Mouse (Mus musculus): ENCODE results near the gene Pcid2. TPM values are rescaled to one million over a fixed set of nuclear protein-coding genes. Genes with fewer than 3 reads are reported as not detected.

The Pcid2 gene
- polyA plus RNA-seq, 1 experiment from 2014 or later: 49.8 TPM

DNA sequence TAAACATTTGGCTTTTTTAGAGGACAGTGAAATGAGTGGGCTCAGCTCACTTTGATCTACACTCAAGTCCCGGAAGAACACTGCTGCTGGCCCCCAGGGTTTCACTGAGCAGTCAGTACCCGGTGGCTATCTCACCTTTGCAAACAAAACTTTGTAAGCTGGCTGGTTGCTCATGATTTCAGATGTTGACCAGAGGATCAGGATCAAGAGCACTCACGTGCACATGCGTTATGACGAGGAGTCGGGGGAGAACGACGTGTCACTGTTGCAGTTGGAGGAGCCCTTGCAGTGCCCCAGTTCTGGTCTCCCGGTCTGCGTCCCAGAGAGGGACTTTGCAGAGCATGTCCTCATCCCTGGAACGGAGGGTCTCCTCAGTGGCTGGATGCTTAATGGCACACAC is 32.0 kb downstream of the Pcid2 start:
- Histone ChIP-seq H3K4me1 (no peaks in the 10 kb centered on the region), H3K4me2 (no peak overlapping the region), H3K27ac (no peak overlapping the region), H3K36me3 (ENCODE audit: poor library complexity, severe bottlenecking) (peaks cover 59% of the 10 kb centered on the region), H3K27me3 (no peaks in the 10 kb centered on the region), H3K4me3 (no peak overlapping the region), H3K9me3 (replicated peaks) (no peaks in the 10 kb centered on the region), H3K9ac (no peak overlapping the region)
- WGBS: 94% methylated on average over 11 of the region's 11 CpGs
- ATAC-seq: no peak

DNA sequence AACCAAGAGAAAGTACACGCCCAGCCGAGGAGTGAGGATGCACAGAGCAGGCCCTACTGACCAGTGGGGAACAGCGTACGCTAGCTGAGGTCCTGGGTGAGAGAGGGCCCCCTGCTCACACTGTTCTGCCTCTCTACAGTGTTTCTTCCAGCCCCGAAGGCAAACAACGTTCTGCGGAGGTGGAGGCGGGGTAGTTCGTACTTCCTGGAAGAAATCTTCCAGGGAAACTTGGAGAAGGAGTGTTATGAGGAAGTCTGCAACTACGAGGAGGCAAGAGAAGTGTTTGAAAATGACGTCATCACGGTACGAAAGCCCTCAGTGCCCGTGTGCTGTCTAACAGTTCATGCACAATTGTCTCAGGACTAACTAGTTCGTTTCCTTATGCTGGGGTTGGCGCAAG is 42.1 kb downstream of the Pcid2 start:
- Histone ChIP-seq H3K4me2 (no peak overlapping the region), H3K27ac (no peak overlapping the region), H3K4me3 (no peak overlapping the region), H3K9ac (no peak overlapping the region), H3K27me3 (no peaks in the 10 kb centered on the region), H3K9me3 (replicated peaks) (no peaks in the 10 kb centered on the region), H3K4me1 (no peaks in the 10 kb centered on the region), H3K36me3 (ENCODE audit: poor library complexity, severe bottlenecking) (no peaks in the 10 kb centered on the region)
- WGBS: 84% methylated on average over 16 of the region's 16 CpGs
- ATAC-seq: no peak

DNA sequence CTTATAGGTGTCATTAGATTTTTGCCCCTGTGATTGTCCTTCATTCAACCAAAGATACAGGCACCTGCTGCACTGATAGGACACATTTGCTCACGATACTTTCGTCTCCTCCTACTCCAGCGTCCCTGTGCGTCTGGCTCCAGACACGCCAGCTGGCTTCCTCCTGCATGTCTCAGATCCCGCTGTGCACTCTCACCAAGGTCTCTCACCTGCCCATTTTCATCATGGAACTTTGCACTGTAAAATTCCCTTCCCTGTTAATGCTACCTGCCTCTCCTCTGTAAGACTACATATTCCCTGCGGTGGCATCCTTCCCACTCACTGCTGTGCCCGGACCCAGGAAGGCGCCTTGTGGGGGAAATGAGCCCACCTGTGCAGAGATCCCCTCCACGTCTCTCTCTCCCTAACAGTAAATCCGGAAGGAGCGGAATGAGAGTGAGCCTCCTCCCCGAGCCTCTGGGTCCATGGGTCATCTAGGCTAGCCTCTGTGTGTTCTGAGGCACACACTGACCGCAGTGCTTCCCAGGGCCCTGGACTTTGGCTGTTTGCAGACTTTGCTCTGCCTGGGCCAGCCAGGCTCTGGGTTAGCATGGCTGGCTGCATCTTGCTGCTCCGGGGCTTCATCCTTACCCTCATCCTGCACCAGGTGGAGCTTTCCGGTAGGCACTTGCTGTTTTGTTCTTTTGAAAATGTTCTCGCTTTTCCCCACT is 44.7 kb downstream of the Pcid2 start, which contains the start of gene Proz:
Proz (plus strand) TSS at position 474 of the 710 bp plus-strand sequence.
- Histone ChIP-seq H3K9ac (no peak within 1 kb of the TSS), H3K27ac (no peak within 1 kb of the TSS), H3K4me3 (no peak within 1 kb of the TSS), H3K27me3 (no peaks in the 10 kb centered on the region), H3K36me3 (ENCODE audit: poor library complexity, severe bottlenecking) (no peaks in the 10 kb centered on the region), H3K4me1 (no peaks in the 10 kb centered on the region), H3K9me3 (replicated peaks) (no peaks in the 10 kb centered on the region), H3K4me2 (no peak within 1 kb of the TSS)
- ATAC-seq: no peak
- 82% methylated on average over 17 of the region's 17 CpGs for WGBS

DNA sequence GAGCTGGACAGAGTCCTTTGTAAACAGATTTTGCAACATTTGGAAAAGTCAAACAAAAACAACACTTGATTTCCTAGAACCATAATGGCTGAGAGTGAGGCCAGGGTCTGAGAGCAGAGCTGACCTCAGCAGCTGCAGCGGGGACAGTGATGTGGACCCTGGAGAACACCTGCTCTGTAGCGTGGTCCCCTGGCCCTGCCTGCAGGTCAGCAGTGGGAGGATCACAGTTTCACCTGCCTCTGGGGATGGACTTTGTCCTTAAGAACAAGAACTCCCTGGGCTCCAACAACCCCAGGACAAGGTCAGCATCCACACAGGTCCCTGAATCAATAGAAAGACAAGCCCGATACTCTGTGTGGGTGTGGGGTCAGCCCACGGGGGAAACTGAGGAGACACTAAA is 47.9 kb downstream of the Pcid2 start:
- Histone ChIP-seq H3K9me3 (replicated peaks) (no peaks in the 10 kb centered on the region), H3K4me1 (no peaks in the 10 kb centered on the region), H3K36me3 (ENCODE audit: poor library complexity, severe bottlenecking) (no peaks in the 10 kb centered on the region), H3K27me3 (no peaks in the 10 kb centered on the region), H3K27ac (no peak overlapping the region), H3K4me2 (no peak overlapping the region), H3K9ac (no peak overlapping the region), H3K4me3 (no peak overlapping the region)
- ATAC-seq: no peak
- WGBS: 93% methylated on average over 4 of the region's 4 CpGs

DNA sequence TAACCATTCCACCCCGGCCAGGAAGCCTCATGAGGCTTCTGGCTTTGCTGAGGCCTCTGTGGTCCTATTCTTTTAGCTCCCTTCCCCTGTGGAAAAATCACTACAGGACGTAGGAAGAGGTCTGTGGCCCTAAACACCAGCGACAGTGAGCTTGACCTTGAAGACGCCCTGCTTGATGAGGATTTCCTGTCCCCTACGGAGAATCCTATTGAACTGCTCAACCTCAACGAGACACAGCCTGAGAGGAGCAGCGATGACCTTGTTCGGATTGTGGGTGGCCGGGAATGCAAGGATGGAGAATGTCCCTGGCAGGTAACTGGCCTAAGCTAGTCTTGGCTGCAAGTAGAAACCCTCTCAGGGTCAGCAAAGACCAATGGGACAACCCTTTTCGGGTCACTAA is 54.7 kb downstream of the Pcid2 start:
- Histone ChIP-seq H3K36me3 (ENCODE audit: poor library complexity, severe bottlenecking) (no peaks in the 10 kb centered on the region), H3K4me3 (no peak overlapping the region), H3K27ac (no peak overlapping the region), H3K27me3 (no peaks in the 10 kb centered on the region), H3K4me1 (no peaks in the 10 kb centered on the region), H3K4me2 (no peak overlapping the region), H3K9me3 (replicated peaks) (no peaks in the 10 kb centered on the region), H3K9ac (no peak overlapping the region)
- WGBS: 83% methylated on average over 10 of the region's 10 CpGs
- no peak for ATAC-seq

DNA sequence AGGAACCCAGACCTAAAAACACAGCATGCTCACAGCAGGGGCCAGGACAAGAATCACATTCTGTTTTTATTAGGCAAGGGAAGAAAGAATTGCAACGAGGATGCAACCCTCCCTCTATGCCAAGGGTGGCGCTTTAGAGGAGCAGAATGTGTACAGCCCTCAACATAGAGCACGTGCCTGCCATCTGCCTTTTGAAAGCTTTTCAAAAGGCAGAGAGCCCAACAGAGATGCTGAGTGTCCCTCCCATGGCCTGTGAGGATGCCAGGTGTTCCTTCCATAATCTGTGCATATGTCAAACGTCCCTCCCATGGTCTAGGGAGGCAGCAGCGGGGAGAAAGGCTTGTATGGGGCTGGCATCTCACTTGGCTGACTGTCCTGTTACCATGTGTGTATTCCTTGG is 57.6 kb downstream of the Pcid2 start:
- Histone ChIP-seq H3K4me3 (no peak overlapping the region), H3K9ac (no peak overlapping the region), H3K27ac (no peak overlapping the region), H3K9me3 (replicated peaks) (no peaks in the 10 kb centered on the region), H3K4me1 (no peaks in the 10 kb centered on the region), H3K27me3 (no peaks in the 10 kb centered on the region), H3K4me2 (no peak overlapping the region), H3K36me3 (ENCODE audit: poor library complexity, severe bottlenecking) (no peaks in the 10 kb centered on the region)
- 59% methylated on average over 5 of the region's 5 CpGs for WGBS
- ATAC-seq: no peak

DNA sequence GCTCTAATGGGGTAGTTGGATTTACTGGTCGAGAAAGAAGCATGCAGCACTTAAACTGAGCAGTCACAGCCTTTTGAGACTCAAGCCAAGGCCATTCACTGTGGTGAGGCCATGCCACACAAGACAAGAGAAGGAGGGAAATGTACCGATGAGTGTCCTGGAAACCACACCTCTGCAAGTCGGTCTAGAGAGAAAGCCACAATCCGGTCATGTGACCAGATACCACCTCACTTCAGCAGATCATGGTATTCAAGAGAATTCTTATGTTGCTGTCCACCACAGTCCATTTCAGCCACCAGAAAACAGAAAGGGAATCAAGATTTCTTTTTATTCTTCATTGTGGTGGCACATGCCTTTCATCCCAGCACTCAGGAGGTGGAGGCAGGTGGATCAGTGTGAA is 63.8 kb downstream of the Pcid2 start:
- H3K27me3 ChIP-seq: no peaks in the 10 kb centered on the region
- no peak overlapping the region for H3K4me3 ChIP-seq
- ATAC-seq: no peak
- H3K9ac ChIP-seq: no peak overlapping the region
- no peak overlapping the region for H3K4me2 ChIP-seq
- WGBS: 85% methylated on average over 4 of the region's 4 CpGs
- no peak overlapping the region for H3K27ac ChIP-seq
- H3K4me1 ChIP-seq: 0 out of 2 replicates have a peak, but pooled peaks cover 4% of the 10 kb centered on the region
- no peaks in the 10 kb centered on the region for H3K36me3 ChIP-seq (ENCODE audit: poor library complexity, severe bottlenecking)
- no peaks in the 10 kb centered on the region for H3K9me3 ChIP-seq (replicated peaks)

DNA sequence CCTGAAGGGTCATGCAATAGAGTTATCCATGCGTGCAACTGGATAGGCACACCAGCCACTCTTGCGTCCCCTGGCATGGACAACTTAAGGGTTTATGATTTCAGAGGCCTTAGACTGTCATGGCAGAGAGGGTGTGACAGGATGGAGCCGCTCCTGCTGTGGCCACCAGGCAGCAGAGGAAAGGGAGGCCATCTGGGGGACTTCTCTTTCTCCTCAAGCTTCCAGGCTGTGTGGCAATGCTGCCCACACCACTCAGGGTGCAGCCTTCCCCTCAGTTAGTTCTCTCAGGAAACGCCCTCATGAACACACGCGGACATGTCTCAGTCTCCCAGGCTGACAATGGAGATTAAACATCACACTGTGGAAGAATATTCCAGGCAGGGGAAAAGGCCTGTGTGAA is 66.2 kb downstream of the Pcid2 start:
- H3K9ac ChIP-seq: no peak overlapping the region
- H3K9me3 ChIP-seq (replicated peaks): no peaks in the 10 kb centered on the region
- WGBS: 79% methylated on average over 6 of the region's 6 CpGs
- 0 out of 2 replicates have a peak, but pooled peaks cover 5% of the 10 kb centered on the region for H3K4me1 ChIP-seq
- no peak overlapping the region for H3K27ac ChIP-seq
- no peak overlapping the region for H3K4me2 ChIP-seq
- H3K36me3 ChIP-seq (ENCODE audit: poor library complexity, severe bottlenecking): no peaks in the 10 kb centered on the region
- H3K4me3 ChIP-seq: no peak overlapping the region
- no peak for ATAC-seq
- no peaks in the 10 kb centered on the region for H3K27me3 ChIP-seq

DNA sequence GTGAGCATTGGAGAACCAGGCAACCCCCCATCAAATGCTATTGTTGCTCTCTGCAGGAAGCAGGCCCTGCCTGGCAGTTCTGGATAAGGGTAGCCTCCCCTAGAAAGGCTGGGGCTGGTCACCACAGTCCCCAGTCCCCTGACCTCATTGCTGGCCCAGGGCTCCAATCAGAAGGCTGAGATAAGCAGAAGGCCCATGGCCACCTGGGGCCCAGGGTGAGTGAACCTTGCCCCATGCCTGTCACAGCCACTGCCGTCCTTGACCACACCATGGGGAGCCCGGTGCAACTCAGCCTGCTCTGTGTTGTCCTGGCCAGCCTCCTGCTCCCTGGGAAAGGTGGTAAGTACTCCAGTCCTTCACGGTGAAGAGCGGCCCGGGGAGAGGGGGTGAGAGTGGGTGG is 67.7 kb downstream of the Pcid2 start:
- Histone ChIP-seq H3K4me2 (no peak overlapping the region), H3K27me3 (no peaks in the 10 kb centered on the region), H3K4me3 (no peak overlapping the region), H3K9ac (no peak overlapping the region), H3K4me1 (0 out of 2 replicates have a peak, but pooled peaks cover 5% of the 10 kb centered on the region), H3K9me3 (replicated peaks) (no peaks in the 10 kb centered on the region), H3K27ac (no peak overlapping the region), H3K36me3 (ENCODE audit: poor library complexity, severe bottlenecking) (no peaks in the 10 kb centered on the region)
- WGBS: 49% methylated on average over 5 of the region's 5 CpGs
- no peak for ATAC-seq

DNA sequence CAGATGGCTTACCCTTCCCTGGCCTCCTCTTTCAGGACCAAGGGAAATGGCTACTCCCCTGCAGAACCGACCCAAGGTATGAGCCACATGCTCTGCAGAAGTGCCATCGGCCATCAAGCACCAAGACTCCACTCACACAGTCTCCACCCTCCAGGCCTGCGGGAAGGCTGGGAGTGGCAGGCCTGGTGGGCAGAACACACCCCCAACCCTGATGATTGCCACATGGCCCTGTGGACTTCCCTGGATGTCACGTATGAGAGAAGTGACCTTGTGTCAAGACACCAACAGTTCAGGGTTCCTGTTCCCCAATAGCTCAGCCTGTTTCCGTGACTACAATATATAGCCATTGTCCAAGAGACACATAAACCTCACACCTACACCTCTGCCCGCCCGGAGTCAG is 68.2 kb downstream of the Pcid2 start, which contains the start of gene F10:
F10 (plus strand) TSS at position 294 of the 400 bp plus-strand sequence.
- H3K4me1 ChIP-seq: 0 out of 2 replicates have a peak, but pooled peaks cover 5% of the 10 kb centered on the region
- 76% methylated on average over 7 of the region's 7 CpGs for WGBS
- no peaks in the 10 kb centered on the region for H3K36me3 ChIP-seq (ENCODE audit: poor library complexity, severe bottlenecking)

DNA sequence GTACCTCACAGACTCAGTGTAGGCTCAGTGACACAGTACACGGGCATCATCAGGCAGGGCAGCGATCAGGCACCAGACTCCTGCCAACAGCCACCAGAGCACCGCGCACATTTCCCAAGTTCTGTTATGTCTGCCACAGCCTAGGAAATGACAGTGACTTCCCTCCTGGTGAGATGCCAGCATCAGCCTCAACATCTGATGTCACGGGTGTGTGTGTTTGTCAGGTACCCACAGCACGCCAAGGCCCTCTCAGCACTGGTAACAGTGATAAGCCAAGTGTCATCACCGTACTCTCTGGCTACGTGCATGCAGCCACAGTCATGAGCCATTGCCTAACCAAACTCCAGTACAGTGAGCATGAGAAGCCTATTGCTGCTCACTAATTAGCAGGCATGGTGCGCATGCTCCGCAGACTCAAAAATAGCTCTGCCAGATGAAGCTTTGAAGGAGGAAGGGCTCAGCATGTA is 68.9 kb downstream of the Pcid2 start:
- Histone ChIP-seq H3K27ac (no peak overlapping the region), H3K4me3 (no peak overlapping the region), H3K27me3 (no peaks in the 10 kb centered on the region), H3K4me1 (0 out of 2 replicates have a peak, but pooled peaks cover 5% of the 10 kb centered on the region), H3K9ac (no peak overlapping the region), H3K9me3 (replicated peaks) (no peaks in the 10 kb centered on the region), H3K36me3 (ENCODE audit: poor library complexity, severe bottlenecking) (no peaks in the 10 kb centered on the region), H3K4me2 (no peak overlapping the region)
- WGBS: 90% methylated on average over 10 of the region's 10 CpGs
- ATAC-seq: peak; percentile 55; the same call in 1 of the 2 replicates

More for the DNA sequence above, 68.2 kb downstream of the Pcid2 start, which contains the start of gene F10:
- Histone ChIP-seq H3K27me3 (no peaks in the 10 kb centered on the region), H3K4me2 (no peak within 1 kb of the TSS), H3K27ac (no peak within 1 kb of the TSS), H3K4me3 (no peak within 1 kb of the TSS), H3K9ac (no peak within 1 kb of the TSS), H3K9me3 (replicated peaks) (no peaks in the 10 kb centered on the region)
- no peak for ATAC-seq

DNA sequence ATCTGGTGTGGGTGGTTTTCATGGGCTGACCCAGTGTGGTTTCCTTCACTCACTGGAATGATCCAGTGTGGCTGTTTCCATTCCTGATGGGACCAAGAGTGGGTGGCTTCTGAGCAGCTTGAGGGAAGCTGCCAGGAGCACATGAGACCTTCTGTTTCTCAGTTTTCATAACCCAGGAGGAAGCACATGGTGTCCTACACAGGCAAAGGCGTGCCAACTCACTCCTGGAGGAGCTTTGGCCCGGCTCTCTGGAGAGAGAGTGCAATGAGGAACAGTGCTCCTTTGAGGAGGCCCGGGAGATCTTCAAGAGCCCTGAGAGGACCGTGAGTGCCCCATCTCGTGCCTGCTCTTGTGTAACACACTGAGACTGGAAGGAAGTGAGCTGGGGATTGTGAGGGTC is 76.8 kb downstream of the Pcid2 start:
- H3K4me3 ChIP-seq: no peak overlapping the region
- no peaks in the 10 kb centered on the region for H3K4me1 ChIP-seq
- no peaks in the 10 kb centered on the region for H3K27me3 ChIP-seq
- no peaks in the 10 kb centered on the region for H3K9me3 ChIP-seq (replicated peaks)
- H3K27ac ChIP-seq: no peak overlapping the region
- no peak overlapping the region for H3K9ac ChIP-seq
- 73% methylated on average over 5 of the region's 5 CpGs for WGBS
- no peaks in the 10 kb centered on the region for H3K36me3 ChIP-seq (ENCODE audit: poor library complexity, severe bottlenecking)
- ATAC-seq: no peak
- no peak overlapping the region for H3K4me2 ChIP-seq

DNA sequence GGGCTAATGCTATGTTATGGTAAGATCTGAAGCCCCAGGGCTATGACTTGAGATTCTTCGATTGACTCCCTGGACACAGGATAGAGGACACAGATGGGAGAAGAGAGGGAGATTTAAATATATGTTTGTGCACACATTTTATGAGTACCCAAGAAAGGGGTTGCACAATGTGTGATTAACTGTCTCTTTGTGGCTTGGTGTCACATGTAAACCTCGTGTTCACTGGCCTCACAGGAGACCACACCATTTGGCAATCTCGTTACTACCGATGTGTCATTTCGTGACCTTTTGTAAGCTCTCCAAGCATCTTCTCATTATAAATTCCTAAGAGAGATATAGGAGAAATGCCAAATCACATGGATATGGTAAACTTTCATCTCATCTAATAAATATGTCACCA is 77.6 kb downstream of the Pcid2 start:
- Histone ChIP-seq H3K4me1 (no peaks in the 10 kb centered on the region), H3K9me3 (replicated peaks) (no peaks in the 10 kb centered on the region), H3K27ac (no peak overlapping the region), H3K27me3 (no peaks in the 10 kb centered on the region), H3K9ac (no peak overlapping the region), H3K36me3 (ENCODE audit: poor library complexity, severe bottlenecking) (no peaks in the 10 kb centered on the region), H3K4me3 (no peak overlapping the region), H3K4me2 (no peak overlapping the region)
- WGBS: 90% methylated on average over 5 of the region's 5 CpGs
- no peak for ATAC-seq
